Mouse (Mus musculus): ENCODE results near the gene Tlx3.

Gene Tlx3

DNA sequence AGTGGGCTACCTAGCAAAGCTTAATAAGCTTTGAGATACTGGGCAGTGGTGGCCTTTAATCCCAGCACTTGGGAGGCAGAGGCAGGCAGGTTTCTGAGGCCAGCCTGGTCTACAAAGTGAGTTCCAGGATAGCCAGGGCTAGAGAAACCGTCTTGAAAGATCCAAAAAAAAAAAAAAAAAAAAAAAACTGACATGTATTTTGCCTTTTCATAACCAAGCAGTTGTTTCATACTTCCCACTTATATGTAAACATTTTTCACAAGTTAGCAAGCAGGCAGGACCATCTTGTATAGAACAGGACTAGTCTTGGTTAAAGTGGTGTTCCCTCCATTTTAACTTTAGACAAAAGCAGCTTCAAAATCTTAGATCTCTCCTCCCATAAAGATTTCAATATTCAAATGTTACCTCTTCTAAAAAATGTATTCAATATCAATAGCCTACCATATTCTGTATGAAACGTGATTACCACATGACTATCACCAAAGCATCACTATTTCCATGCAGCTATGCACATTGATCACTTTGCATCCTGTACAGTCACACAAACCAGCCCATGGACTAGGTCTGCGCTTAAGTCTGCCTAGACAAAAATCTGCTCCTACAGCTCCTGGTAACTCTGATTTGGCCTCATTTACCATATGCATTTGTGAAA is 52.1 kb downstream of the Tlx3 start:
- DNase-seq (ENCODE audit: extremely low read depth, low read depth) = no peak
